Mouse (Mus musculus): Measurements from ENCODE around the gene Cdc123. TPM values are rescaled to one million over a fixed set of nuclear protein-coding genes. Genes with fewer than 3 reads are reported as not detected.
"Not testable (repeated sequence)": the region's sequence is repeated elsewhere in the genome, so short reads cannot be mapped to it uniquely, and the experiment has no call there.

Gene Cdc123
- polyA plus RNA-seq, 1 experiment from 2014 or later: 304 TPM

DNA sequence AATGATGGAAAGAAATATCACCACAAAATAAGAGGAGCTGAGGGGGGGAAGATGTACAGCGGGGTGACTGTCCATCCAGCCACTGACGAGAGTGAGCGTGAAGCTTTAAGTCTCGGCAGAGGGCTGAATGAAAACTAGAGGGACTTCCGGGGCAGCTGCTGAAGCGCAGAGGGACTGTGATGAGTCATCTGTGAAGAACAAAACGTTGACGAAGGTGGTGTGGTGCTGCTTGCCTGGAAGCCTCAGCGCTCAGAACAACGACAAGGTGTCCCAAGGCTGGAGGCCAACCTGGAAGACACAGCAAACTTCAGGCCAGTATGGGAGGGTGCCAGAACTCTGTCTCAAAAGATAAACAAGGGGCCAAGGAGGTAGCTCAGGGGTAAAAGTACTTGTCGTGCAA is 4.1 kb downstream of the Cdc123 start:
- H3K27me3 ChIP-seq: no peaks in the 10 kb centered on the region
- peaks cover 3% of the 10 kb centered on the region; the same call in 1 of the 2 replicates for H3K4me1 ChIP-seq
- no peak overlapping the region for H3K4me3 ChIP-seq (replicated peaks)
- no peak for ATAC-seq (replicated peaks; ENCODE audit: low FRiP score)
- 94% methylated on average over 11 of the region's 11 CpGs for WGBS
- H3K36me3 ChIP-seq: peaks cover 61% of the 10 kb centered on the region
- H3K27ac ChIP-seq: no peak overlapping the region
- H3K4me2 ChIP-seq: no peak overlapping the region
- H3K9ac ChIP-seq: no peak overlapping the region
- no peaks in the 10 kb centered on the region for H3K9me3 ChIP-seq (replicated peaks)

- Histone ChIP-seq H3K4me3 (replicated peaks) (no peak overlapping the region), H3K36me3 (peaks cover 63% of the 10 kb centered on the region), H3K27me3 (no peaks in the 10 kb centered on the region), H3K4me1 (no peaks in the 10 kb centered on the region), H3K27ac (no peak overlapping the region), H3K9ac (no peak overlapping the region), H3K9me3 (replicated peaks) (no peaks in the 10 kb centered on the region), H3K4me2 (no peak overlapping the region)
- ATAC-seq (replicated peaks; ENCODE audit: low FRiP score): no peak
- 90% methylated on average over 5 of the region's 5 CpGs for WGBS
Measured at GRCm38 (mm10) chr2:5825265-5825913, 19.6 kb downstream of the Cdc123 start.

DNA sequence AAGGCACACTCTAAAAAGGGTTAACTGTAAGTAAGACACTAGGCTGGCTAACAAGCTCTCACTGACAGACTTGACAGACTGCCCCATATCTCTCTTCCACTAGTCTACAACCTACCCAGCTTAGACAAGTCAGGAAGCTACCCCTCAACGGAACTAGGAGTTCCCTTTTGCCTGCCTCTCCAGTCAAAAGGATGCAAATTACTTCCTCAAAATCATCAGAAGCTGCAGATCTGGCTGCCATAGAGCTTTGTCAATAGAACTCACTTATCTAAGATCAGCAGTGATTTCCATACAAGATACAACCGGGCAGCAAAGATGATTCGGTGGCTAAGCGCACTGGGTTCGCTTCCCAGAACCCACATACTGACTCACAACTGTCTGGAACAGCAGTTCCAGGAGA is 20.3 kb downstream of the Cdc123 start:
- Histone ChIP-seq H3K36me3 (peaks cover 63% of the 10 kb centered on the region), H3K4me1 (no peaks in the 10 kb centered on the region), H3K4me2 (no peak overlapping the region), H3K27me3 (no peaks in the 10 kb centered on the region), H3K9ac (no peak overlapping the region), H3K9me3 (replicated peaks) (no peaks in the 10 kb centered on the region), H3K27ac (no peak overlapping the region), H3K4me3 (replicated peaks) (no peak overlapping the region)
- 82% methylated on average over 5 of the region's 5 CpGs for WGBS
- ATAC-seq (replicated peaks; ENCODE audit: low FRiP score): no peak

GRCm38 (mm10) chr2:5824213-5824612 is 20.8 kb downstream of the Cdc123 start:
- H3K36me3 ChIP-seq: peaks cover 65% of the 10 kb centered on the region
- no peaks in the 10 kb centered on the region for H3K4me1 ChIP-seq
- H3K27me3 ChIP-seq: no peaks in the 10 kb centered on the region
- no peak for ATAC-seq (replicated peaks; ENCODE audit: low FRiP score)
- no peak overlapping the region for H3K4me3 ChIP-seq (replicated peaks)
- 47% methylated on average over 1 of the region's 1 CpGs for WGBS
- no peaks in the 10 kb centered on the region for H3K9me3 ChIP-seq (replicated peaks)
- no peak overlapping the region for H3K4me2 ChIP-seq
- no peak overlapping the region for H3K9ac ChIP-seq
- no peak overlapping the region for H3K27ac ChIP-seq

DNA sequence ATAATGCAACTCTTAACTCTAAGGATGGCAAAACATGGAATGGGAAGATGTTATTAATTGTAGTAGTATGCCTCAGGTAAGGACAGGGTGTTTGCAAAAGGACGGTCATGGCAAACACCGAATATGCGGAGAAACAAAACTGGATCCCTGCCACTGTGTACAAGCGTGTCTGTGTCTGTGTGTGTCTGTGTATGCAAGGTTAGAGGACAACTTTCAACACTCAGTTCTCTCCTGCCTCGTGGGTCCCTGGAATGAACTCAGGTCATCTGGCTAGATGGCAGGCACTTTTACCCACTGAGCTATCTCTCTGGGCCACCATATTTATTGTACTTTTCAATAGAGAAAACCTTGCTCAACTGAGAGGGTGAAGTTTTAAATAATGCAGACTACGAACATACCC is 22.5 kb downstream of the Cdc123 start:
- H3K36me3 ChIP-seq: peaks cover 74% of the 10 kb centered on the region
- no peak overlapping the region for H3K4me3 ChIP-seq (replicated peaks)
- H3K9ac ChIP-seq: no peak overlapping the region
- no peak overlapping the region for H3K4me2 ChIP-seq
- H3K27ac ChIP-seq: no peak overlapping the region
- no peaks in the 10 kb centered on the region for H3K9me3 ChIP-seq (replicated peaks)
- no peak for ATAC-seq (replicated peaks; ENCODE audit: low FRiP score)
- 94% methylated on average over 6 of the region's 6 CpGs for WGBS
- no peaks in the 10 kb centered on the region for H3K27me3 ChIP-seq
- no peaks in the 10 kb centered on the region for H3K4me1 ChIP-seq

GRCm38 (mm10) chr2:5821264-5821663 is 23.7 kb downstream of the Cdc123 start:
- H3K36me3 ChIP-seq: peaks cover 76% of the 10 kb centered on the region
- H3K27me3 ChIP-seq: no peaks in the 10 kb centered on the region
- H3K4me2 ChIP-seq: no peak overlapping the region
- 0 out of 2 replicates have a peak, but pooled peaks have one; percentile 43 for ATAC-seq (replicated peaks; ENCODE audit: low FRiP score)
- WGBS: 64% methylated on average over 10 of the region's 10 CpGs
- no peak overlapping the region for H3K4me3 ChIP-seq (replicated peaks)
- H3K9me3 ChIP-seq (replicated peaks): no peaks in the 10 kb centered on the region
- H3K27ac ChIP-seq: no peak overlapping the region
- no peaks in the 10 kb centered on the region for H3K4me1 ChIP-seq
- no peak overlapping the region for H3K9ac ChIP-seq

GRCm38 (mm10) chr2:5811235-5811782 is 33.7 kb downstream of the Cdc123 start:
- H3K4me2 ChIP-seq: no peak overlapping the region
- no peak overlapping the region for H3K4me3 ChIP-seq (replicated peaks)
- no peaks in the 10 kb centered on the region for H3K4me1 ChIP-seq
- H3K27ac ChIP-seq: no peak overlapping the region
- H3K9me3 ChIP-seq (replicated peaks): no peaks in the 10 kb centered on the region
- no peaks in the 10 kb centered on the region for H3K27me3 ChIP-seq
- no peak overlapping the region for H3K9ac ChIP-seq
- WGBS: 69% methylated on average over 5 of the region's 5 CpGs
- H3K36me3 ChIP-seq: peaks cover 69% of the 10 kb centered on the region
- ATAC-seq (replicated peaks; ENCODE audit: low FRiP score): 0 out of 2 replicates have a peak, but pooled peaks have one; percentile 33

- Histone ChIP-seq H3K4me3 (replicated peaks) (no peak overlapping the region), H3K27me3 (no peaks in the 10 kb centered on the region), H3K9ac (no peak overlapping the region), H3K27ac (no peak overlapping the region), H3K9me3 (replicated peaks) (no peaks in the 10 kb centered on the region), H3K36me3 (peaks cover 72% of the 10 kb centered on the region), H3K4me2 (no peak overlapping the region), H3K4me1 (no peaks in the 10 kb centered on the region)
- WGBS: 95% methylated on average over 5 of the region's 5 CpGs
- ATAC-seq (replicated peaks; ENCODE audit: low FRiP score): no peak
Measured at GRCm38 (mm10) chr2:5810036-5810718, 34.8 kb downstream of the Cdc123 start.

DNA sequence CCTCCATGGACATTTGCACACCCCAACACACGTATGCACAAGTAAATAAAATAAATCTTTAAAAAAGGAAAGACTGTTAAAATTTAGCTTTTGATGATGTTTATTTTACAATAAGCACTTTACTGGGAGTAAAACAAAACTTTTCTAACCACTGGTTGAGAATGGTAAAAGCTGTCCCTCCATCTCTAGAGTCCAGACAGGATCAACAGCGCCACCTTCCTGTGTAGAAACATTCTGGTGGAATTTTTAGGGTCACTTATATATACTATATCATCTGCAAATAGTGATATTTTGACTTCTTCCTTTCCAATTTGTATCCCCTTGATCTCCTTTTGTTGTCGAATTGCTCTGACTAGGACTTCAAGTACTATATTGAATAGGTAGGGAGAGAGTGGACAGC is 38.8 kb downstream of the Cdc123 start:
- not testable (repeated sequence) for H3K4me2 ChIP-seq; H3K9ac ChIP-seq; H3K27ac ChIP-seq; ATAC-seq (replicated peaks; ENCODE audit: low FRiP score); H3K4me1 ChIP-seq; H3K9me3 ChIP-seq (replicated peaks); H3K27me3 ChIP-seq; H3K4me3 ChIP-seq (replicated peaks)
- H3K36me3 ChIP-seq: peaks cover 84% of the 10 kb centered on the region
- 82% methylated on average over 3 of the region's 3 CpGs for WGBS

GRCm38 (mm10) chr2:5805228-5805627 is 39.7 kb downstream of the Cdc123 start:
- no peak overlapping the region for H3K27ac ChIP-seq
- H3K4me3 ChIP-seq (replicated peaks): no peak overlapping the region
- no peak overlapping the region for H3K4me2 ChIP-seq
- H3K36me3 ChIP-seq: peaks cover 84% of the 10 kb centered on the region
- no peaks in the 10 kb centered on the region for H3K9me3 ChIP-seq (replicated peaks)
- no peak for ATAC-seq (replicated peaks; ENCODE audit: low FRiP score)
- H3K4me1 ChIP-seq: no peaks in the 10 kb centered on the region
- no peaks in the 10 kb centered on the region for H3K27me3 ChIP-seq
- 92% methylated on average over 7 of the region's 7 CpGs for WGBS
- H3K9ac ChIP-seq: no peak overlapping the region

DNA sequence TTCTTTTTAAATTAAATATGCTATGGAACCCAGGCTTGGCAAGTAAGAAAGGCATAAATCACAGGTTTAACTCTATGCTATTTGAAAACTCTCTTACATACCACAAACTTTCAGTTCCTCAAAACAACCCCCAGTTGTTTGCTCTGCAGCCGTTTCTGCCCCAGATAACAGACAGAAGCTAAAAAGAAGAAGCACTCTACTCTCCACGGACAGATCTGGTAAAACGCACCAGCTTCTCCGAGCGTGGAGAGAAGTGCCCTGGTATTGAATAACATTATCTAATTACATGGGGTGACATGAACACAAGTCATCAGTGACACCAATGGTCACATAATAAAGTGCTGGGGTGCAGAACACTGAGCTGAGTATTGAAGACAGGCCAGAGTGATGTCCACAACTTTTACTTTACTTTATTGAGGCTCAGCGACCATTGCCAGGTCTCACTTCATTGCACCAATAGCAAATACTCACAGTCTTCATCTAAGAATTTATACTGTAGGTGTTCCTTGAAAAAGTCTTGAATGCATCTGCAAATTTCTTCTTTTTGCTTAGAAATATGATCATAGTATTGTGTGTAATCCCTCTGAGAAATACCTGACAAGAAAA is 40.4 kb downstream of the Cdc123 start:
- H3K27ac ChIP-seq: no peak overlapping the region
- peaks cover 83% of the 10 kb centered on the region for H3K36me3 ChIP-seq
- H3K4me2 ChIP-seq: no peak overlapping the region
- no peak overlapping the region for H3K9ac ChIP-seq
- no peak for ATAC-seq (replicated peaks; ENCODE audit: low FRiP score)
- H3K4me3 ChIP-seq (replicated peaks): no peak overlapping the region
- no peaks in the 10 kb centered on the region for H3K9me3 ChIP-seq (replicated peaks)
- H3K4me1 ChIP-seq: no peaks in the 10 kb centered on the region
- H3K27me3 ChIP-seq: no peaks in the 10 kb centered on the region
- WGBS: 58% methylated on average over 6 of the region's 6 CpGs

DNA sequence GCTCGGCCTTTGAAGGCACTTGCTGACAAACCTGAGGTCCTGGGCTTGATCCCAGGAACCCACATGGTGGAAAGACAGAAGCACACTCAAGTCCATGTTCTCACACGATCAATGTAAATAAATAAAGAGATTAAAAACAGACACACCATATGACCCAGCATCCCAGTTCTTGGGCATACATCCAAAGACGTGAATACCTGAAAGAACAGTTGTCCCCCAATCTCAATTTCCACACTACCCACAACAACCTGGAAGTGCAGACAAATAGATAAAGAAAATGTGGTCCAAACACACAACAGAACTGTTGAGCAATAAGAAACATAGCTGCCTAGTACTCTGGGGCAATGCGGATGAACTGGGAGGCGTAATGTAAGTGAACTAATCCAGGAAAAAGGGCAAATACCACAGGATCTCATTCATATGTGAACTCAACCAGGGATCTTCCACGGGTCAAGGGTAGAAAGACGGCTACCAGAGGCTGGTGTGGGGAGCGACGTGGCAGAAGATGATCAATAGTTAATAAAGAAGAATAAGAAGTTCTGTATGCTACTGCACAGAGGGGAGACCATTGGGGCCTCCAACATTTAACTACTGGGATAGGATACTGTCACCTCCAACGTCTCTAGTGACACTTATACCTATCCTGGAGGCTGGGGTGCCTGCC is 42.9 kb downstream of the Cdc123 start:
- peaks cover 87% of the 10 kb centered on the region for H3K36me3 ChIP-seq
- no peak for ATAC-seq (replicated peaks; ENCODE audit: low FRiP score)
- H3K27ac ChIP-seq: no peak overlapping the region
- no peaks in the 10 kb centered on the region for H3K9me3 ChIP-seq (replicated peaks)
- H3K27me3 ChIP-seq: no peaks in the 10 kb centered on the region
- H3K4me1 ChIP-seq: no peaks in the 10 kb centered on the region
- no peak overlapping the region for H3K4me3 ChIP-seq (replicated peaks)
- no peak overlapping the region for H3K9ac ChIP-seq
- 91% methylated on average over 10 of the region's 10 CpGs for WGBS
- H3K4me2 ChIP-seq: no peak overlapping the region
